Mouse (Mus musculus) NIH3T3 (cell line): ENCODE measurements around the gene Zbtb2.

Source experiments
- DNase-seq: peaks from one replicate; pipeline ENCODE4 v3.0.0-alpha.2; 2012; ENCODE audit warnings: low read depth

Zbtb2 gene

DNA sequence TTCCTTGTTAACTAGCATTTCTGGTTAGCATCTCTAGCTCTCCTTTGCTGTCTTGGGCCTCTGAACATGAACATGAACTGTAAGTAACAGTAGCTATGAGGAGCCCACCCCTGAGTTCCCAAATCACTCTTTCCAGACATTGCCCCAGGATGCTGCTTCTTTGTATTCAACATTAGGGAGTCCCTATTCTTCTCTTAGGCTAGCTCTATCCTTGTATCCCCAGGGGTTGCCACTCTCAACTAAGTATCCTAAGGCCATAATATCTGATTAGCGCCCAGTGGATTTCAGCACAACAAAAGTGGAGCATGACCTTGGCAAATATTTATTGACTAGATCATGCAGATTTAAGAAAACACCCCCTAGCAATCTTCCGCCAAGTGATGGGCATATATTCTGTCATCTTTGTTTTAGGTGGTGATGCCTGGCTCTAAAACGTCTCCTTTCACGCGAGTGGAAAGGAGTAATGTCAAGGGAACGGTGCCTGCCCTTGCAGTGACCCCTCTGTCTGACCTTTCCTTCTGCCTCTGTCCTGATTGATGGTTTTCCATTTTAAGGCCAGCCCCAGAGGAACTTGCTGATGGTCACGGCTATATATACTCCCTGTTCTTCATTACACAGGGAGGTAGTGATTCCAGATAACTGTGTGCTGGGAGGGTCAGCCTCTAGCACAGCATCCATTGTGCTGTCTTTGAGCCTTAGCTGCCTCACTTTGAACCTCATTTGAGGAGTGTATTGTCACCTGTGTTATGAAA is 55.5 kb downstream of the Zbtb2 start:
- no peak for DNase-seq

DNA sequence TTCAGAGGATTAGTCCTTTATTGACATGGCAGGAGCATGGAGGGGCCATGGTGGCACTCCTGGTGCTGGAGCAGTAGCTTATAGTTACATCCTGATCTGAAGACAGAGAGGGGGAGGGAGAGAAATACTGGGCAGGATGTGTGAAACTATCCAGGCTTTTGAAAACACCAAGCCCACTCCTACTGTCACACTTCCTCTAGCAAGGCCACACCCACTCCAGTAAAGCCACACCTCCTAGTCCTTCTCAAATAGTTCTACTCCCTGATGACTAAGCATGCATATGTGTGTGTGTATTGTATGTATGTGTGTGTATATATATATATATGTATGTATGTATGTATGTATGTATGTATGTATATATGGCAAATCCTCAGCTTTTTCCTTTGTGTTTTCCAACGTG is 60.2 kb downstream of the Zbtb2 start:
- no peak for DNase-seq

- DNase-seq: peak; percentile 78
These were observed 62.3 kb downstream of the Zbtb2 start for GRCm38 (mm10) chr10:4325562-4325961.

DNA sequence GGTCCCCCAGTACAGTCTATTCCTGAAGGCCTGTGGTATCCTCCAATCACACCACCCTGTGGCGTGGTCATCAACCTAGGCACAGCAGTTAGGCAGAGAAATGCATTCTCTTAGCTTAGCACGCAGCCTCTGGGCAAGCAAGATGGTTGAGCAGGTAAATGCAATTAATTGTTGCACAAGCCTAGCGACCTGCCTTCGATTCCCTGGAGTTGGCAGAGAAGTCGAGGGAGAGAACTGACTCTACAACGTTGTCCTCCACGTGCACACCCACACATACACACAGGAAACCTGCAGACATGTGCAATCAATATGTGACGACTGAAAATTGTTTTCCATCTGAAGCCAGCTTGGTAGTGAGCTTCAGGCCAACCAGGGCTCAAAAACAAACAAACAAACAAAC is 64.0 kb downstream of the Zbtb2 start:
- no peak for DNase-seq
